Comparison of ENCODE assay signal across 32 mouse cellular contexts in genomic region chr1:91049296-91049695, GRCm38 (mm10). TPM values are rescaled to one million over a fixed set of nuclear protein-coding genes. Genes with fewer than 3 reads are reported as not detected.
DNase-seq lines count a peak whose midpoint lies in the region; ATAC-seq lines count a peak whose summit lies in the region.
"Had no signal": no experiment of that assay in that cellular context is flagged by ENCODE, and none has a peak within 500 bp of the region (broad histone marks: within the 10 kb centered on the region; RNA-seq: fewer than 3 reads in every experiment).

No protein-coding gene starts in this region.

- no peak overlapping the region for H3K27ac ChIP-seq in heart, embryonic 12.5 days (ENCODE audit: poor library complexity, severe bottlenecking)
- H3K27ac ChIP-seq: embryonic facial prominence, embryonic 10.5 days; embryonic facial prominence, embryonic 15.5 days; forebrain, embryonic 12.5 days; hindbrain, embryonic 13.5 days; left cerebral cortex, adult 2 months; limb, embryonic 12.5 days; liver, embryonic 15.5 days; midbrain, embryonic 13.5 days; neural tube, embryonic 15.5 days had no signal

- no peaks in the 10 kb centered on the region for H3K27me3 ChIP-seq in heart, embryonic 12.5 days (replicated peaks)
- H3K27me3 ChIP-seq: embryonic facial prominence, embryonic 15.5 days; heart, embryonic 13.5 days had no signal

- H3K36me3 ChIP-seq in heart, embryonic 12.5 days, result no peaks in the 10 kb centered on the region
- H3K36me3 ChIP-seq: embryonic facial prominence, embryonic 10.5 days; embryonic facial prominence, embryonic 15.5 days; forebrain, embryonic 12.5 days; heart, embryonic 13.5 days; hindbrain, embryonic 13.5 days; limb, embryonic 12.5 days; liver, embryonic 15.5 days; midbrain, embryonic 13.5 days; neural tube, embryonic 15.5 days had no signal

- H3K4me3 ChIP-seq in heart, embryonic 12.5 days, result no peak overlapping the region
- H3K4me3 ChIP-seq: embryonic facial prominence, embryonic 10.5 days; embryonic facial prominence, embryonic 15.5 days; forebrain, embryonic 12.5 days; heart, embryonic 13.5 days; hindbrain, embryonic 13.5 days; left cerebral cortex, adult 2 months; limb, embryonic 12.5 days; liver, embryonic 15.5 days; midbrain, embryonic 13.5 days; neural tube, embryonic 15.5 days had no signal

- no peaks in the 10 kb centered on the region for H3K9me3 ChIP-seq in heart, embryonic 12.5 days (replicated peaks)
- H3K9me3 ChIP-seq: embryonic facial prominence, embryonic 10.5 days; embryonic facial prominence, embryonic 15.5 days; forebrain, embryonic 12.5 days; heart, embryonic 13.5 days; hindbrain, embryonic 13.5 days; limb, embryonic 12.5 days; liver, embryonic 15.5 days; midbrain, embryonic 13.5 days; neural tube, embryonic 15.5 days had no signal

- no peak overlapping the region for H3K4me2 ChIP-seq in heart, embryonic 12.5 days
- H3K4me2 ChIP-seq: embryonic facial prominence, embryonic 15.5 days; forebrain, embryonic 12.5 days; heart, embryonic 13.5 days; hindbrain, embryonic 13.5 days; limb, embryonic 12.5 days; liver, embryonic 15.5 days; midbrain, embryonic 13.5 days; neural tube, embryonic 15.5 days had no signal

- WGBS in heart, embryonic 12.5 days, result 69% methylated on average over 6 of the region's 6 CpGs

- peaks cover 79% of the 10 kb centered on the region for H3K4me1 ChIP-seq in heart, embryonic 12.5 days (replicated peaks)

- DNase-seq in lung, adult 18-20 months, result peak; percentile 61 to 74
- DNase-seq in lung, postnatal 4 days, result no peak
- peak; percentile 73 for DNase-seq in 416B (ENCODE audit: low read depth)
- DNase-seq in lung, postnatal 36 days, result peak; percentile 72
- DNase-seq in thymus, postnatal 25 days, result no peak
- DNase-seq in urinary bladder, postnatal 14 days (ENCODE audit: low spot score), result no peak
- DNase-seq: adrenal gland, adult 2 months; adrenal gland, postnatal 36 days; cerebellum, adult 2 months; cerebellum, postnatal 14 days; forebrain, postnatal 0 days; gastrocnemius, postnatal 14 days; heart, adult 18-20 months; heart, postnatal 14 days; kidney, adult 9 months; kidney, postnatal 14 days; right cerebral cortex, adult 18-20 months; spleen, adult 18-20 months; thymus, postnatal 14 days had no signal

- peak; percentile 36 for ATAC-seq in common myeloid progenitor, adult 5-6 weeks (replicated peaks; ENCODE audit: low read depth, poor library complexity, severe bottlenecking)
- ATAC-seq in heart, embryonic 12.5 days (ENCODE audit: insufficient number of reproducible peaks, low FRiP score), result no peak
- ATAC-seq: forebrain, postnatal 0 days; intestine, postnatal 0 days; midbrain, embryonic 13.5 days had no signal

- no peak overlapping the region for H3K9ac ChIP-seq in heart, embryonic 12.5 days
- H3K9ac ChIP-seq: embryonic facial prominence, embryonic 15.5 days; forebrain, embryonic 12.5 days; forebrain, postnatal 0 days; heart, embryonic 13.5 days; hindbrain, embryonic 13.5 days; limb, embryonic 12.5 days; liver, embryonic 15.5 days; midbrain, embryonic 13.5 days; neural tube, embryonic 15.5 days had no signal

RNA-seq across cellular contexts. Expression of gene Lrrfip1, which starts 50.8 kb away (rescaled TPM):
- total RNA-seq in common myeloid progenitor, adult 5-6 weeks (2017), result 117 and 166 TPM in 2 replicates
- 151 and 161 TPM in 2 replicates for polyA plus RNA-seq in heart, embryonic 12.5 days (2016; fragmentation: Nextera tagmentation; extraction: Ambion mirVana)

Comparison
In these comparisons a context has a peak if more than half of its experiments do, and no peak if none do; other contexts are left out.
1. DNase-seq: peak in lung, adult 18-20 months (2 of 2), 416B (single experiment) and lung, postnatal 36 days (single experiment); none in lung, postnatal 4 days (0 of 2), thymus, postnatal 25 days (single experiment) and urinary bladder, postnatal 14 days (single experiment).